Mouse (Mus musculus): ENCODE data around the gene Bex3.
"Not testable (repeated sequence)": the region's sequence is repeated elsewhere in the genome, so short reads cannot be mapped to it uniquely, and the experiment has no call there.

The Bex3 gene

GRCm38 (mm10) chrX:136269743-136270392 is at the start of gene Bex3:
Gene Bex3, plus strand, starts transcription at chrX:136270253.
- in situ Hi-C loops (cut with MseI, MboI), result not testable (repeated sequence)

GRCm38 (mm10) chrX:136223714-136224113 is 46.3 kb upstream of the Bex3 start:
- in situ Hi-C loops (cut with MseI, MboI), result no loop called here

DNA sequence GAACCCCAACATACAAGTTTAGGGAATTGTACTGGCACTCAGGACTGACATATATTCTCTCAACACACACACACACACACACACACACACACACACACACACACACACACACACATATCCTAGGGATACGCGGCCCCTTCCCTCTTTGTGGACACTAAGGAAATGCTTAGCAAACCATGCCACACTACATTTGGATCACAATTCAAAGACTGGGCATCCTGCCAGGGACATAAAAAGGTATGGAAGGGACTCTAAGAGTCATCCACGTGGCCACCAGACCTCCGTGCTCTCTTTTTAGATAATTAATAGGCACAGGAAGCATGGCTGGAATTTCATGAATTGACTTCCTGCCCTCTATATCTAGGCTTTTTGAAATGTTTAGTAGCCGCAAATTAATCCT is 42.3 kb upstream of the Bex3 start:
- in situ Hi-C loops (cut with MseI, MboI), result no loop called here

- in situ Hi-C loops (cut with MseI, MboI), result no loop called here
Measured at GRCm38 (mm10) chrX:136238118-136238517, 31.9 kb upstream of the Bex3 start.

- in situ Hi-C loops (cut with MseI, MboI), result loop anchor here in 1 of 2 experiments (10.0 kb wide), 1 partner anchor 72 kb away; no protein-coding TSS in a partner anchor
Measured at GRCm38 (mm10) chrX:136243181-136243580, 26.9 kb upstream of the Bex3 start.

DNA sequence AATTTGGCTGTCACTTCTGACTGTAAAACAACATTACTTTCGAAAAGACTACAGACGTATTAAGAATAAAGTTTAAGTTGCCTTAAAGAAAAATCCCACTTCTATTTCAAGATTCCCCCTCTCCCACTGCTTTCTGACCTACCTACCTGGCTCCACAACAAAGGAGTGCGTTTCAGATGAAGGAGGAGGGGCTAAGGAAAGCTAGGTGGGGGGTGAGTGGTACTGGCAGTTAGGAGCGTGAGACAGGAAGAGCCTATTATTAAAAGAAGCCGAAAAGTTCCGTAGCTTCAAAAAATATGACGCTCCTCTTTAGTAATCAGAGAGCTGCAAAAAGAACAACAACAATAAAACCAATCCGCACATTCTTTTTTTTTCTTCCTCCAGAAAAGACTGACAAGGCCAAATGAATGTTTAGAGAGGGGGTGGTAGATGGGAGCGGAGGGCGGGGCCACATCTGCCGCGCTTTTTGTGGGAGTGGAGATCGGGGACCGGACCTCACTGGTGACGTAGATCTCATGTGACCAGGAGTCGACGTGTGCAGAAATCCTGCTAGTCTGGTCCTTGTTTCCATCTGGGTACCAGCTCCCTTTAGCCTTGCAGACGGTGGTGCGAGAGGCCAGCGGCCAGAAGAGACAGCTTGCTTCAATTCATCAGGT is 25.4 kb upstream of the Bex3 start, which contains the start of gene Tceal9:
TSS of gene Tceal9 (plus strand) at position 506 of the 656 bp plus-strand sequence.
- in situ Hi-C loops (cut with MseI, MboI), result loop anchor here in 1 of 2 experiments (10.0 kb wide), 1 partner anchor 70 kb away; no protein-coding TSS in a partner anchor

DNA sequence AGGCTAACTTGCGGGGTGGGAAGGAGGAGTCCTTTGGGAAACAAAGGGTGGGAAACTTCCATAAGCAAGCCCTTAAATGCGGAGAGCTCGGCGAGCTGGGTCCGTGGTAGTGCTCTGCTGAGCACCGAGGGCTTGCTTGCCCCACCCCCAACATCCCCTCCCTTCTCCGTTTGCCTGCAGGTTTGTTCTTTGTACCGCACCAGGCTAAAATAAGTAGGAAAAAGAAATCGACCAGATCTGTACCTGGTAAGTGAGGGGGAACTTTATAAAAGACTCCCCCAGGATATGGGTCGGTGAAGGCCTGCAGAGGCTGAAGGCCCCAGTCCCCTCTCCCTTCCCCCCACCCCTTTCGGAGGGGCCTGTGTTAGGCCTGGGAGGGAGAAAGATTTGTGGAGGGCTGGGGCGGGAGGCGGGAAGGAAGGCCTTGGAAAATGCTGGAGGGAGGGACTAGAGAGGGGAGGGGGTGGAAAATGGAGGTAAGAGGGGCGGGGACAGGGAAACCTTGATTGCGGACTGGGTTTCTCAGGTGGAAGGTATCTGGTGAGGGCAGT is 24.5 kb upstream of the Bex3 start:
- in situ Hi-C loops (cut with MseI, MboI), result loop anchor here in 1 of 2 experiments (10.0 kb wide), 1 partner anchor 69 kb away; no protein-coding TSS in a partner anchor

- in situ Hi-C loops (cut with MseI, MboI), result loop anchor here in 1 of 2 experiments (10.0 kb wide), 1 partner anchor 66 kb away; no protein-coding TSS in a partner anchor
Measured at GRCm38 (mm10) chrX:136248811-136249210, 21.2 kb upstream of the Bex3 start.

DNA sequence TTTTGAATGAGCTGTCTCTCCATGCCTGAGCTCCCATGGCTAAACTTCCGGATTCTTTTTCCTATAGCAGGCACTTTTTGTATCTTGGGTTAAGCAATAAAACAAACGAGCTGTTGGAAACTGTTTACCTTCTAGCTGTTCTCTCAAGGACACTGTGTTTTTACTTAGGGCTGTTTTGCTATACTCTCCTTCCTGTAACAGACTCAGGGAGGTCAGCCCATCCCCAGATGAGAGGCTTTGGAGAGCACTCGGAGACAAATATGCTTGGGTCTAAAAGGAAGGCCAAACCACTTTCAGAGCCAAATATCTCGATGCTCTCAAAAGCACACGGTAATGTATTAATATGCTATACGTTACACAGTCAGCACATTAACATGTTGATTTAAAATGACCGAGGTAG is 20.4 kb upstream of the Bex3 start:
- in situ Hi-C loops (cut with MseI, MboI), result loop anchor here in 1 of 2 experiments (10.0 kb wide), 1 partner anchor 65 kb away; no protein-coding TSS in a partner anchor

GRCm38 (mm10) chrX:136252023-136252729 is 17.9 kb upstream of the Bex3 start:
- in situ Hi-C loops (cut with MseI, MboI), result no loop called here

DNA sequence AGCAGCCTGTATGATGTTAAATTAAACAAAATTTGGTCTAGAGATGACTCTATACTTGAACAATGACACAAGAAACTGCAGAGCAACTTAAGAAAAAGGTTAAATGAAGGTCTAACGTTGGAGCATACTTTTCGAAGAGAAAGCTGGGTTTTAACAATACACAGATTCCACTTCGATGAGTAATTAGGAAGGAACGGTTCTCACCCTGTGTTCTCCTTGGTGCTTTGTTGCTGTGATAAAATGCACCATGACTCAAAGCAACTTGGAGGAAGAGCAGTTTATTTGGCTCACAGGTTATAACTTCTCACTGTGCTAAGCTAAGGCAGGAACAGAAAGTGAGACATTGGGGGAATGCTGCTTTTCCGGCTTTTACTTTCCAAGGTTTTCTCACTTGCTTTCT is 2.3 kb upstream of the Bex3 start:
- in situ Hi-C loops (cut with MseI, MboI), result no loop called here

GRCm38 (mm10) chrX:136268173-136268572 is 1.9 kb upstream of the Bex3 start:
- in situ Hi-C loops (cut with MseI, MboI), result no loop called here

GRCm38 (mm10) chrX:136270393-136271111 is 499 bp downstream of the Bex3 start:
- in situ Hi-C loops (cut with MseI, MboI), result not testable (repeated sequence)

- in situ Hi-C loops (cut with MseI, MboI), result no loop called here
Measured at GRCm38 (mm10) chrX:136274542-136274941, 4.5 kb downstream of the Bex3 start.

DNA sequence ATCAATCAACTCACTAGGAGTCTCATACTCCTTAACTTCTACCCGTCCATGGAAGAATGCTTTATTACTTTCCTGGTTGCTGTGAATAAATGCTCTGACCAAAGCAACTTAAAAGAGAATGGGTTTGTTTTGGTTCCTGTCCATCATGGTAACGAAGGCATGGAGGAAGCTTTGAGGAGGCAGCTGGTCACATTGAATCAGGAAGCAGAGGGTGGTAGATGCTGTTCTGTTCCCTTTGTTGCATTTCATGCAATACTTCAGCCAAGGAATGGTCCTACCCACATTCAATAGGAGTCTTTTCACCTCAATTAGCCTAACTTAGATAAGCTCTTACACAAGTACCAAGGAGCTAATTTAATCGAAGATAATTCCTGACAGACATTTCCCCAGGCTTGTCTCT is 5.3 kb downstream of the Bex3 start:
- in situ Hi-C loops (cut with MseI, MboI), result no loop called here

DNA sequence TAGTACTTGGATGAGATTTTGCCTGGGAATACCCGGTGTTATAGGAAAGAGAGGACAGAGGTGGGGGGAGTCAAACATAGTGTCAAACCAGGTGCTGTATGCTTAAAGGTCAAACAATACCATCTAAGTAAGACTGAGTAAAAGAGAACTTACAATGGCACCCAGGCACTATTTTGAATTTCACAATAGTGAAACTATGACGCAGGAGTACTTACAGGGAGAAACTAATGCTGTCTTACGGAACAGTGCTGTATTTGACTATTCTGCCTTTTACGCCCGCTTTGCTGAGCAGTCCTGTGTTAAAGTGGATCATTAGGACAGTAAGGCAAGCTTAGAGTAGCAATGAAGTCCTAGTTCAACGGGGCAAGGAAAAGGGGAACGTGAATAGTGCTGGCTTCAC is 7.5 kb downstream of the Bex3 start:
- in situ Hi-C loops (cut with MseI, MboI), result no loop called here

DNA sequence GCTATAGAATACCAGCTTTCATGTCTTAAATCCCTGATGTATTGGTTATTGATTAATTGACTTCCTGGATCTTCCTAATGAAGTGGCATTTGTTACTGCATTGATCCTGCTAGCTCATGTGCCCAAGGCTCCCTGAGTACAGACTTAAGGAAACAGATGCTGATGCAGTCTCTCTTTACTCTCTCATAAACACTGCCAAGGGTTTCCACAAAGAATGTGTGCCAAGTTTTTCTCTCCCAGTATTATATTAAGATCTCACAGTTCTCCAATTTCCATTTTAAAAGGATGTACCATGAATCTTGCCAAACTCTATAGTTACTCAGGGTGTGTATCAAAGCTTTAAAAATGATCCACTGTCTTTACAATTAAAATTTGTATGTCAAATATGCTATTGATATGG is 8.3 kb downstream of the Bex3 start:
- in situ Hi-C loops (cut with MseI, MboI), result no loop called here

GRCm38 (mm10) chrX:136279410-136279809 is 9.4 kb downstream of the Bex3 start:
- in situ Hi-C loops (cut with MseI, MboI), result no loop called here

- in situ Hi-C loops (cut with MseI, MboI), result no loop called here
Measured at GRCm38 (mm10) chrX:136290817-136291281, 20.8 kb downstream of the Bex3 start.

GRCm38 (mm10) chrX:136304295-136304694 is 34.2 kb downstream of the Bex3 start:
- in situ Hi-C loops (cut with MseI, MboI), result loop anchor here (10.0 to 25.0 kb wide), 2 partner anchors 61 to 267 kb away; partner anchors contain the start of gene Arxes1 (in 1 of the 2)

DNA sequence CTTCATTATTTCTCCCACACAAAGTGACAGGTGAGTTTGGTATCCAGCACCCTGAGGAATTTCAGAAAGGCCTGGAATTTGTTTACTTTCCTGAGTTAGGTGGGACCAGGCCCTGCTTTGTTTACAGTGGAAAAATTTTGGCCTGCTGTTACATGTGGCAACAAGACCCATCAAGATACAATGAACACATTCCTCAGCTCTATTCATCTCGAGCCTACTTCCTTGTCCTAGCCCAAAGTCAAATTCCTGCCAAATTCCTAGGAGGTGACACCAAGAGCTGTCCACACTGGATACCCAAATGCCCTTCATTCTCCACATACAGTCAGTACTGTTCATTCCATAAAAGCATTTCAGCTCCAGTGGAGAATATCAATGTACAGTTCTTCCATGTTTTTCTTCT is 36.1 kb downstream of the Bex3 start:
- in situ Hi-C loops (cut with MseI, MboI), result loop anchor here (10.0 to 25.0 kb wide), 2 partner anchors 59 to 269 kb away; partner anchors contain the start of gene Arxes1 (in 1 of the 2)
